Mouse (Mus musculus) limb, embryonic 15.5 days (tissue): ENCODE measurements around the gene Clec16a. TPM values are rescaled to one million over a fixed set of nuclear protein-coding genes. Genes with fewer than 3 reads are reported as not detected.

ENCODE experiments used
- ATAC-seq: fragments of 200-750 bp; cut with Nextera tagmentation; 2 replicates; pipeline ENCODE4 v1.8.0; 2017; ENCODE audit warnings: low read depth, moderate TSS enrichment; ENCODE audit not compliant: insufficient number of reproducible peaks, low FRiP score, low TSS enrichment
- H3K27ac ChIP-seq: fragments of 300-500 bp; sonication (generic); 2 replicates; pipeline ENCODE4 v1.5.1; 2015; ENCODE audit warnings: moderate library complexity, mild to moderate bottlenecking, inconsistent platforms
- H3K27me3 ChIP-seq: fragments of 300-500 bp; sonication (generic); 2 replicates; pipeline ENCODE4 v1.6.1; 2015; ENCODE audit warnings: inconsistent platforms
- H3K36me3 ChIP-seq: fragments of 300-500 bp; sonication (generic); 2 replicates; pipeline ENCODE4 v1.6.1; 2015; ENCODE audit warnings: inconsistent platforms
- H3K4me1 ChIP-seq: fragments of 300-500 bp; sonication (generic); 2 replicates; pipeline ENCODE4 v1.6.1; 2015; ENCODE audit warnings: inconsistent platforms
- H3K4me2 ChIP-seq: fragments of 300-500 bp; sonication (generic); 2 replicates; pipeline ENCODE4 v1.6.1; 2015; ENCODE audit warnings: mild to moderate bottlenecking, inconsistent platforms
- H3K4me3 ChIP-seq: fragments of 300-500 bp; sonication (generic); 2 replicates; pipeline ENCODE4 v1.5.1; 2015; ENCODE audit warnings: mild to moderate bottlenecking, inconsistent platforms
- H3K9ac ChIP-seq: fragments of 300-500 bp; sonication (generic); 2 replicates; pipeline ENCODE4 v1.6.1; 2015; ENCODE audit warnings: inconsistent platforms
- H3K9me3 ChIP-seq: fragments of 300-500 bp; sonication (generic); 2 replicates; pipeline ENCODE4 v1.6.1; 2016; ENCODE audit warnings: inconsistent platforms
- WGBS: fragments of 180-500 bp; shearing (Covaris S2); methylation state at CpG from one replicate; pipeline ENCODE4 v1.1.7; 2015; 5-methylcytosine and 5-hydroxymethylcytosine counted together
- polyA plus RNA-seq: library from polyadenylated mRNA; unstranded; fragments of >200 nt; fragmentation: Nextera tagmentation; extraction: Ambion mirVana; gene quantifications from 2 replicates; pipeline ENCODE4 v1.2.1, GENCODE M21; 2015

The Clec16a gene
- polyA plus RNA-seq, 1 experiment from 2014 or later: 34.3 TPM

DNA sequence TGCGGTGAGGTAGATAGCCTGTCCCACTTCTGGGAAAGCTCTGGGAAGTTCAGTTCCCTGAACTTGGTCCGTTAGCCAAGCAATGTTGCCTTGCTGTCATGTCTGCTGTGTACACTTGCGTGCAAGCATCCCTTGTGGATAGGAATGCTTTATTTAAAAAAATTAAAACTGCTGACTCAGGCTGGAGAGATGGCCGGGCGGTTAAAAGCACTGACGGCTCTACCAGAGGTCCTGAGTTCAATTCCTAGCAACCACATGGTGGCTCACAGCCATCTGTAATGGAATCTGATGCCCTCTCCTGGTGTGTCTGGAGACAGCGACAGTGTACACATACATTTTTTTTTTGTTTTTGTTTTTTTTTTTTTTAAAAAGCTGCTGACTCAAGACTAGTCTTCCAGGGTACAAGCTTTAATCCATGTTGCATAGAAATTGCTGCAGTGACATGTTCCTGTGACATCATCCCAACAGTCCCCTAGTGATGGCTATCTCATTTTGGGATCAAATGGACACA is 242.5 kb downstream of the Clec16a start:
- no peak for ATAC-seq
- H3K9ac ChIP-seq: no peak overlapping the region
- 82% methylated on average over 7 of the region's 7 CpGs for WGBS

DNA sequence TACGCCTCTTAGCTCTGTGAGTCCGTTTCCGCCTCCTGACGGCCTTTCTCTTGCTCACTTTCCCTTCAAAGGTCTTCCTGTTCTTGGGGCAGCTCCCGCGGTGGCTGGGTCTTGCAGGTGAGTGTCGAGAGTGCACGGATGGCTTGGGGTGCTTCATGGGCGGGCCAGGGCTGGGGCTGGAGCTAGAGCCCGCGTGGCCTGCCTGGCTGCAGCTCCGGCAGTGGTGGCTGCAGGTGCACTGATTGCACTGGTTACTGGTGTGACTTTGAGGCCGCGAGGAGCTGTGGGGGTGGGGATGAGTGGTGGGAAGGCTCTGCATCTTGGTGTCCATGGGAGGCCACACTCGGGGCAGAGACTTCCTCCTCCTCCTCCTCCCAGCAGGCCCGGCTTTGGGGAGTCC is 243.1 kb downstream of the Clec16a start, which contains the start of gene Tnp2:
Gene Tnp2, minus strand, starts transcription at position 390 of the 400 bp plus-strand sequence.
- Histone ChIP-seq H3K27ac (peak within 1 kb of the TSS; percentile 100), H3K36me3 (no peaks in the 10 kb centered on the region), H3K4me2 (no peak within 1 kb of the TSS), H3K9me3 (no peaks in the 10 kb centered on the region), H3K4me3 (no peak within 1 kb of the TSS), H3K4me1 (peaks cover 34% of the 10 kb centered on the region), H3K27me3 (no peaks in the 10 kb centered on the region), H3K9ac (no peak within 1 kb of the TSS)
- no peak for ATAC-seq
- 49% methylated on average over 16 of the region's 16 CpGs for WGBS

More for the DNA sequence above, 242.5 kb downstream of the Clec16a start:
- H3K36me3 ChIP-seq: no peaks in the 10 kb centered on the region
- H3K4me2 ChIP-seq: no peak overlapping the region
- H3K9me3 ChIP-seq: no peaks in the 10 kb centered on the region
- H3K27me3 ChIP-seq: no peaks in the 10 kb centered on the region
- peak overlapping the region; percentile 100 for H3K27ac ChIP-seq
- peaks cover 41% of the 10 kb centered on the region for H3K4me1 ChIP-seq
- no peak overlapping the region for H3K4me3 ChIP-seq

DNA sequence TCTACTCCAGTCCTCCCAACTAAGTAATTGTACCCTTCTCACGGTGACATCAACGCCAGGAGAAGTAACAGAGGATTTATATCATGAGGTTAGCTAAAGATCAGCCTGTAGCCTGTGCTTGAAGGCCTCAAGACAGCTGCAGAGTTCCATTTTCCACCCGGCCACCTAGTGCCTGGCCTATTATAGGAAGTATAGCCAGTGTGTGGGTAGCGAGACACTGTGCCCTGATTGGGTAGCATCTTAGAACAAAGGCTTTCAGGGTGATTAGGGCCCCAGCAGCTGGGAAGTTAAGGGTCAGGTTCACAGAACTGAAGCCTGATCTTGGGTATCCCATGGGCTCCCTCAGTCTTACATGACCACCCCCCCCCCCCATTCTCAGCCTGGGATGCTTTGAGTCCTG is 243.7 kb downstream of the Clec16a start:
- peaks cover 28% of the 10 kb centered on the region for H3K4me1 ChIP-seq
- no peak overlapping the region for H3K9ac ChIP-seq
- WGBS: 60% methylated on average over 4 of the region's 4 CpGs
- H3K36me3 ChIP-seq: no peaks in the 10 kb centered on the region
- no peak overlapping the region for H3K27ac ChIP-seq
- H3K4me3 ChIP-seq: no peak overlapping the region
- no peaks in the 10 kb centered on the region for H3K27me3 ChIP-seq
- no peak for ATAC-seq
- H3K4me2 ChIP-seq: no peak overlapping the region
- H3K9me3 ChIP-seq: no peaks in the 10 kb centered on the region

DNA sequence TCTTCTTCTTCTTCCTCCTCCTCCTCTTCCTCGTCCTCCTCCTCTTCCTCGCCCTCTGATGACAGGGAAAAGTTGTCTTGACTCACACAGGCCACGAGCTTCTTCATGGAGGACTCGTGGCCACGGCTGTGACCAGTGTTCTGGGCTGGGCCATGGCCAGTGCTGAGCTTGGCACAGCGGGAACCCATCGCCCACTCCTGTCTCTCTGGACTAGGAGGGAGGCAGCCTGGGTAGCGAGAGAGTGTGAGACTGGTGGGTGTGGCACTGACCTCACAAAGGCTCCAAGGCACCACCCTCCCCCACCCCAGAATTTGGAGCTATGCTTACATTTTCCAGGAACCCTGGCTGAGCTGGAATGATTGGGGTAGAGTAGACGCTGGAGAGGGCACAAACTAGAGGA is 245.6 kb downstream of the Clec16a start, which contains the start of gene Prm3:
Gene Prm3, minus strand, starts transcription at position 213 of the 400 bp plus-strand sequence.
- peaks cover 4% of the 10 kb centered on the region; the same call in 1 of the 2 replicates for H3K27me3 ChIP-seq
- H3K9ac ChIP-seq: no peak within 1 kb of the TSS
- no peak for ATAC-seq
- no peaks in the 10 kb centered on the region for H3K9me3 ChIP-seq
- WGBS: 73% methylated on average over 9 of the region's 9 CpGs
- H3K36me3 ChIP-seq: no peaks in the 10 kb centered on the region
- no peak within 1 kb of the TSS for H3K4me2 ChIP-seq
- H3K4me3 ChIP-seq: no peak within 1 kb of the TSS
- no peak within 1 kb of the TSS for H3K27ac ChIP-seq
- H3K4me1 ChIP-seq: peaks cover 18% of the 10 kb centered on the region

Other genes with a start within 250 kb of the Clec16a start
- gene Emp2, start 231.4 kb upstream of the Clec16a start, polyA plus RNA-seq: 85.2 and 88.8 TPM in 2 replicates
- 1.6 and 2.7 TPM in 2 replicates for gene Tekt5, start 149.8 kb upstream of the Clec16a start, polyA plus RNA-seq
- 44.1 and 46.1 TPM in 2 replicates for gene Nubp1, start 133.4 kb upstream of the Clec16a start, polyA plus RNA-seq
- 10.6 and 12.1 TPM in 2 replicates for gene Tvp23a, start 98.0 kb upstream of the Clec16a start, polyA plus RNA-seq
- gene Ciita, start 65.3 kb upstream of the Clec16a start, polyA plus RNA-seq: 0.26 and 0.37 TPM in 2 replicates
- gene Dexi, start 2.3 kb upstream of the Clec16a start, polyA plus RNA-seq: 16.4 and 21.5 TPM in 2 replicates
- 17.4 and 17.5 TPM in 2 replicates for gene Socs1, start 240.2 kb downstream of the Clec16a start, polyA plus RNA-seq
- gene Tnp2, start 243.3 kb downstream of the Clec16a start, polyA plus RNA-seq: not detected in 2 replicates
- not detected in 2 replicates for gene Prm3, start 245.6 kb downstream of the Clec16a start, polyA plus RNA-seq